Mouse (Mus musculus): Measurements from ENCODE around the gene Fam83f.
"Not testable (repeated sequence)": the region's sequence is repeated elsewhere in the genome, so short reads cannot be mapped to it uniquely, and the experiment has no call there.

Gene Fam83f

DNA sequence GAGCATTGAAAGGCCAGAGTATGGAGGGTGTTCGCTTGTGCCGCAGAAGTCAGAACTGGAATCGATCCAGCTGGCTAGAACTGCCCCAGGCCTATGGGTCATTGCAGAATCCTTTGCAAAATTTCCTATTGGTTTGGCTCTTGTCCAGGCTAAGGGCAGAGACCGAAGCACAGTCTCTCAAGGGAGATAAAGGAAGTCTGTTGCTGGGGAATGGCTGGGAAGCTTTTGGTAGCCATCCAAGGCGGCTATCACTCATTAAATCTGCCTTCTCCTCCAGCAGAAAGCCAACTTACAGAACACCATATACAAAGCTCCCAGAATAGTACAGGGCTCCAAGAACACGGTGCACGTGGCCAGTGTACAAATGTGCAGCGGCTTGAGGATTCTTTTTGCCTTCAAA lies 35.4 kb downstream of the Fam83f start:
- DNase-seq: peak; percentile 48

DNA sequence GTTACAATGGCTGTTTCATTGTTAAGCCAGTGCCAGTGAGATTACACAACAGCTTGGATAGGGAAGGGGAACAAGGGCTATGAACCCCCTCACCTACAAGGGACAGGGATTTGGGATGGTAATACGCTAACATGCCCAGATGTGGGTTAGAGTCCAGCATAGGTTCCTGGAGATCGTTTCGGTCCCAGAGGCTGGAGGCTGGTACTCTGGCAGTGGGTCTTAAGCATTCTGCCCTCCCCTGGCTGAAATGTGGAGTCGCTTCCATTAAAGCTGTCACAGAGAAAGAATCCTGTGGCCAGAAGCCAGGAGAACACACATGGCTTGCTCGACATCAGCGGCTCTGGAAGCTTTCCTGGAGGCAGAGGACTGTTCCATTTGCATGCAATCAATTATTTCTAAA lies 37.9 kb downstream of the Fam83f start:
- DNase-seq: peak; percentile 59

DNA sequence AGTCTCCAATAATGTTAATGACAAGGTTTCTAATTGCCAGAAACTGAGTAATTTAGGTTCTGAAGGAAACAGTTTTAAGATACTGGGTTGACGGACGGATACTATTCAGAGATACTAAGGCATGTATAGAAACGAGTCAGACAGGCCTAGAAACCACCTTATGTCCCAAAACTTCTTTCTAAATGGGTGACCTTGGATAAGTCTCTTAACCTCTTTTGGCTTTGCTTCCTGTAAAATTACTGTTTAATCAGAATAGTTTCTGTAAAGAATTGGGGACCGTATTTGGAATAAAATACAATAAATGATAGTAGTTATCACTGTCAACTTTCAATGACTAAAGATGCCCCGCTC lies 38.6 kb downstream of the Fam83f start:
- DNase-seq: no peak

DNA sequence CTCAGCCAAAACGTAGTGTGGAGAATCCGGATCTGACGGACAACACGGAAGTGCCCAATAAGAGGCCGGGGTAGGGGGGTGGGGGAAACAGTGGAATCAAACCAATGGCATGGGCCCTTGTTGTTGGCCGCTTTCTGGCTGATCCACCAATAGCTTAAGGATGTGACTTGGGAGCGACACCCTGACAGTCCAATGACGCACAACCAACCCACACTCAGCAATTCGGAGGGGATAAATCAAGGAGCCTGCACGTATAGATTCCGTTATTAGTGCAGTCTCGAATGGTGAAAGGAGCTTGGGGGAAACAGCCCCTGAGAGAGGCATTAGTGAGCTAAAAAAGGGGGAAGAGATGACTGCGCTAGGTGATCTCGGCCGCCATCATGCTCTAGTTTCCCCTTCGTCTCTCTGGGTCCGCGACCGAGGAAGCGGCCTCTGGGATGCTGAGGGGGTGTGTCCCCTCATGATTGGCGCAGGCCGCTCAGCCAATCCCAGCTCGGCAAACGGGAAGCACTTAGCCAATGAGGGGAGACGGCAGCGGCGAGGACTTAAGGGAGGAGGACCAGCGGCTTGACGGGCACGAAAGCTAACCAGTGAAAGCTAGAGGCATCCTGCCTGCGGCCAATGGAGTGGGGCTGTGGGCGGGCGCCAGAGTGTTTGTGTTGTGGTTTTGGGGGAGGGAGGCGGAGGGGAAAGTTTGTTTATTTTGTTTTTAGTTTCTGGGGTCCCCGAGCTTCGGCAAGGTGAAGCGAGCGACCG lies 39.1 kb downstream of the Fam83f start, which contains the start of gene Tnrc6b:
Gene Tnrc6b (plus strand): TSS at position 706 of the 756 bp plus-strand sequence.
- DNase-seq: peak; percentile 98

DNA sequence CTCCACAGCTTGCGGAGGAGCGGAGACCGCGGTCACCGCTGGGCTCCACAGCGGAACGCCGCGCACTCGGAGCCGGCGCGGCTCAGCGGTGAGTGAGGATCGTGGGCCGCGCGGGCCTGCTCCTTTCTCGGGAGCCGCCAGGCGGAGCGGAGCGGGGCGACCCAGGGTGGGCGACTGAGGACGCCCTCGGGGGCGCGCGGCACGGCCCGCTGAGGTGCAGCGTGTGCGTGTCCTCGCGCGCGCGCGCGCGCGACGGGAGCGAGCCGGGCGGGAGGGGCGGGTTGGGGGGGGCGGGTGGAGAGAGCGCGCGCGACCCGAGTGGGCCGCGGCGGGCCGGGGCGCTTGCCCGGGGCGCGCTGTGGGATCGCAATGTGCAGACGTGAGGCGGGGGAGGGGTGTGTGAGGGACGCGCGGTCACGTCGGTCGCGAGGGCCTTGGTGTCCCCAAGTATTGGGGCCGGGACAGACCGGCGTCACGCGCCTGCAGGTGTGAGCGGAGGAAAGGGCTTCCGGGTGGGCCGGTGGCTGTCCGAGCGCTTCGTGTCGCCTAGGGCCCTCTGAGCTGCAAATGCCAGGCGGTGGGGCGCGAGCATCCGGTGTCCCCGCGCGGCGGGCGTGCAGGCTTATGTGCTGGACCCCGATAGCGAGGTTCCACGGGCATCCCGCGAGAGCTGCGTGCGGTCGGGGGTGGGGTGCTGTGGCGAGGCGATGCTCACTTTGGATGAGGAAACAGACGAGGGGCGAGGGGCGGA lies 39.9 kb downstream of the Fam83f start:
- peak; percentile 68 for DNase-seq

DNA sequence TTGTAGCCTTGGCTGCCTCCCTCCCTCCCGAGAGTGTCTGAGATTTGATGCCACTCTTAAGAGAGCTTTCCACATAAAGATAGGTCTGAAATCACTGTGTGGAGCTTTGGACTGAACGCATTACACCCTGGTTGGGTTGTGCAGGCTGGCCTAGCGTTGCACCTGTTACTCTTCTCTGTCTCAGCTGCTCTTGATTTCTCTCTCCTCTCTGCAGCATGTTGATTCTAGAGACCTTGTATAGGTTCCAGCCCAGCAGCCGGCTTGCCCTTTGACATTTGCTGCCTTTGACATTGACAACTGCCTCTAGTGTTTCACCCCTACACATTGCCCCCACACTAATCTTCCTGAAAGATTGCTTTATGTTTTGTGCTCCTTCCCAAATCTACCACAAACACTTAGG lies 42.7 kb downstream of the Fam83f start:
- no peak for DNase-seq

DNA sequence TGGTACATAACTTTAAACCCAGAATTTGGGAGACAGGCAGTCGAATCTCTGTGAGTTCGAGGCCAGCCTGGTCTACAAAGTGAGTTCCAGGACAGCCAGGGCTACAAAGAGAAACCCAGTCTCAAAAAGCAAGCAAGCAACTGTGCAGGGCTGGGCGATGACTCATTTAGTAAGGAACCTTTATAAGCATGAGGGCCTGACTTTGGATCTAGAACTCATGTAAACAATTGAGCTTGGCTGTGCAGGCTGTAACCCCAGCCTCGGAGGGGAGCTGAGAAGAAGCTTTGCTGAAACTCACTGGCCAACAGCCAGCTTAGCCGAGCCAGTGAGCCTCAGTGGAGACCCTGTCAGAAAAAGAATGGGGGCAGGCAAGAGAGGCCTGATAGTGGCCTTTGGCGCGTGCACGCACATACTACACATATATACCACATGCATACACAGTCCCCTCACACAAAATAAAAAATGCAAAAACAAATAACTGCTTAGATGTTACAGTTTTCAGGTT lies 45.0 kb downstream of the Fam83f start:
- no peak for DNase-seq

DNA sequence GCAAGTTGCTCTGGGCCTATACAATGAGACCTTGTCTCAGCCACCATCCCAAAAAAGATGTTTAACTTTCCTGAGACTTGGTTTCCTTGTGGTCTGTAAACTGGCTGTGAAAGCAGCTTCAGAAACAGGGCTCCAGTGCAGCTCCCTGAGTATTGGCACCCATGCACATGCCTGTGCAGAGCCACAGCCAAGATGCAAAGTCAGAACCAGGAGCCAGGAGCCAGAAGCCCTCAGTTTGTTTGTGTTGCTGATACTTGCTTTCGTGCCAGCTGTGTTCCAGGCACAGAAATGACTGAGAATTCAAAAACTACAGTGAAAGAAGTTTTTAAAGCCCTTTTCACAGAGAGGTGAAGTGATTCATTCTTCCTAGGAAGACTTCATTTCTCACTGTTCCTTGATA lies 45.8 kb downstream of the Fam83f start:
- DNase-seq: no peak

DNA sequence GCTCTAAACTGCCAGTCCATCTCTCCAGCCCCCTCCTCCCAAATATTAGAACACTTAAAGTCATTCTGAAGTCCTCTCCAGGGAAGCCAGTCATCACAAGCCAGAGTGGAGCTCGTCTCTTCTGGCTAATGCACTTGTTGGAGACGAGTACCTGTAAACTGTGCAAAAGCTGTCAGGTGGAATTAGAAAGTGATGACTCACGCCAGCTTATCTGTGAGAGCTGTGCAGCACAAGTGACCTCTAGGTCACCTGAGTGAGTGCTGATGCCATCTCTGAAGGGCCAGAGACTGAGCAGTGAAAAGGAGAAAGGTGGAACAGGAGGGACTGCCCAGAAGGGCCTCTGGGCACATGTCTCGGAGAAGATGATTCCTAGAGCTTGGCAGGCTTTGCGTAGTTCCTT lies 48.6 kb downstream of the Fam83f start:
- DNase-seq: no peak

DNA sequence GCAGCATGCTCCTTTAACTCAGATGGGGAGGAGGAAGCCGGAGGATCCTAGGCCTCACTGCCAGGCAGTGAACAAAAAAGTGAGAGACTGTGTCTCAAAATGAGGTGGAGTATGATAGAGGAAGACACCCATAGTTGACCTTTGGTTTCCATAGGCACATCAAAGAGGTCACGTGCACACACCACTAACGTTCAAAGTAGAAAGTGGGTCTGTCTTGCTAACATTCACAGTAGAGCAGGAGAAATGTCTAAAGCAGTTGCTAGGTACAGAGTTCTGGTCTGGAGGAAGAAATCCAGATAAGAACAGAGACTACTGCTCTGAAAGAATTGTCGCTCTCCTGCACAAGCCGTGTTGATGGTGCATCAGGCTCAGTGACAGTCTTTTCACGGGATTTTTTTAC lies 50.2 kb downstream of the Fam83f start:
- no peak for DNase-seq

DNA sequence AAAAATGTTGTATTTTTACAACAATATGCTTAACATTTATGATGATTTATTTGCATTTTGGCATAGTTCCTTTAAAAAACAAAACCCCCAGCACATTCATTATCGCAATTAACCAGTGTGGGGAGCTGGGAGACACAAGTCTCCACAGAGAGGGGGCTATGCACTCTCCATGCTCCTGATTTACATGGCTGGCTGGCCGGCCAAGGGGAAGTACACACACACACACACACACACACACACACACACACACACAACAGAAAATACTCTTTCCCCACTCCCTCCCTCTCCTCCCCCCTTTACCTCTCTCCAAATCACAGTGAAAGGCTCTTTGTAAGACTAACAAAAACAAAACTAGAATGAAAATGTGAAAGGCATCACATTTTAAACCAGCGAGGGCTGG lies 50.7 kb downstream of the Fam83f start:
- DNase-seq: no peak

DNA sequence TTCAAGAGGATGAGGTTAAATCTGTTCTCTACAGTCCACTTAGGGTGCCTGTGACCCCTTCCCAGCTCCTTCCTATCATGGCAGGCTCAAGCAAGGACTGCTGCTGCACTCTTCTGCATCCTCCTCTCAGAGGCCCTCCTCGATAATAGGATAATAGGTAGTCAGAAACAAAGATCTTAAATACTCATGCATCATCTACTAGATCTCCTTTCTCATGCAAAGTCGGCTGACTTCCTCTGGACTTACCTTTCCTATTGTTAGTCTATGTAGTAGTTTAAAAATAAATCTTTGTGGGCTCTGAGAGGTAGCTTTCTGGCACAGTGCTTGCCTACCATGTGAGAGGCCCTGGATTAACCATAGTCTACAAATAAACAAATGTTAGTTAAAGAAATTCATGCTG lies 57.8 kb downstream of the Fam83f start:
- no peak for DNase-seq

DNA sequence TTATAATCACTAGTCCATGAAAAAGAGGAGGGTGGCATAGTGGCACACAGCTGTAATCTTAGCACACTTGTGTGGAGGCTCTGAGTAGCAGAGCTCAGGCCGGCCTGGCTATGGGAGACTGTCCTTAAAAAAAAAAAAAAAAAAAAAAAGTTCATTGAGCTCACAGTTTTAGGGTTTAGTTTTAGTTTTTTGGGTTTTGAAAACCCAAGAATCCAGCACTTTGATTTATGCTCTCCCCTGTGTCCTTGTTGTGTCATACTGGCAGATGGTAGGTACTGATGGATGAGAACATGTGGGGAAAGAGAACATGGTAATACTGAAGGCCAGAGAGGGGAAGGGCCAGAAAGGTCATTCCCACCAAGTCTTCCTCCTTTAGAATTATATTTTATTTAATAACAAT lies 59.4 kb downstream of the Fam83f start:
- no peak for DNase-seq

DNA sequence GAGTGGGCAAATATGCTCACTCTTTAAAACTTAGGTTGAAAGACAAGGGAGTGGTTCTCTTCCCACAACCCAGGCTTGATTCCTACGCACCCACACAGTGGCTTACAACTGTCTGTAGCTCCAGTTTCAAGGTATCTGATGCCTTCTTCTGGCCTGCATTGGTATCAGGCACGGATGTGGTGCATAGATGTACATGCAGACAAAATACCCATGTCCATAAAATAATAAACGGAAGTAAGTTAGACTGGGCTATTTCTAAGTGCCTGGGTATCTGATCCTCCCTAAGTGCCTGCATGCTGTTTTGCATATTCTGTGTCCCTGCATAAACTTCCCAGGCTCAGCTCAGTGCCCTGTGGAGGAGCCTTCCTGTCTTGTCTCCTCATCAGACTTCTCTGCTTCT lies 59.9 kb downstream of the Fam83f start:
- DNase-seq: no peak

DNA sequence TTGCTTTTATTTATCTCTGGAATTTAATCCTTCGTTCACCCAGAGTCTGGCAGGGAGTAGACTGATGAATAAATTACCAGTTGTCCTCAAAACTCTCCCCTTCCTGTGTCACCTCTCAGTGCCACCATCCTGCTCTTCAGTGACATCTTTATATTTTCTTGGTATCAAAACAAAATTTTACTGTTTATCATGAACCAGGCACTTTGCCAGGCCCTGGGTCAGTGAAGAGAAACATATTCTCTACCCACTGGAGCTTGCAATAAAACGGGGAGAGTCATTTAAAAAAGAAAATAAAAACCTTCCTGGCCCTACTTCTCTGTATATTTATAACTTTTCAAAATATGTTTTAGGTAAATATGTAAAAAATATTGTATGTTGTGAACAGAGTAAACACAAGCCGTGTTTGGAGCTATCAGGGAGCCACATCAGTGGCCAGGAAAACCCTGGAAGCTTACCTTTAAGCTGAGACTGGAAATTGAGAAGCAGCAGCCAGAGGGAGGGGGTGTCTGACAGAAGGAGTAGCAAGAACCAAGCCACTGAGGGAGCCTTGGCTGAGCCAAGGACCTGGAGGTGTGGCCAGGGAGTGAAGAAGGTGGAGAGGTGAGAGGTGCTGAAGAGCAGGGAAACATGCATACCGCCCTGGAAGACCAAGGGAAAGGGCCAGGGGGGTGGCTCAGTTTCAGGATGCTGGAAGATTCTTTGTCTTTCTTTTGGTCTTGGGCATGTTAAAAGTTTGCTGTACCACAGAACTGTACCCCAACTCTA lies 60.8 kb downstream of the Fam83f start:
- DNase-seq: no peak

DNA sequence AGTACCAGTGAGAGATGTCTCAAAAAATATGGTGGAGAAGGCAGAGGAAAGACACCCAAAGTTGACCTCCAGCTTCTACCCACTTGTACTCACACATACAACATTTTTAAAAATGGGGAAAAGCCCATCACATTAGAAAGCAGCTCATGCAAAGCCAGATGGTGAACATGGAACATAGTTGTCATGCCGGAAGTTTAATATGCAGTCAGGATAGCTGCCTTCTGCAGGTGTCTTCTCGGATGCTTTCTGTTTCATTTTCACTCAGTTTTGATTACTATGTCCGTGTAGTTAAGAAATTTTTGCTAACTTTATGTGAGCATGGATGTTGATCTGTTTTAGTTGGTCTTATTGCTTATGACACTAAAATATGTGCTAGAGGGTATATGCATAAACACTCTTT lies 63.7 kb downstream of the Fam83f start:
- no peak for DNase-seq

DNA sequence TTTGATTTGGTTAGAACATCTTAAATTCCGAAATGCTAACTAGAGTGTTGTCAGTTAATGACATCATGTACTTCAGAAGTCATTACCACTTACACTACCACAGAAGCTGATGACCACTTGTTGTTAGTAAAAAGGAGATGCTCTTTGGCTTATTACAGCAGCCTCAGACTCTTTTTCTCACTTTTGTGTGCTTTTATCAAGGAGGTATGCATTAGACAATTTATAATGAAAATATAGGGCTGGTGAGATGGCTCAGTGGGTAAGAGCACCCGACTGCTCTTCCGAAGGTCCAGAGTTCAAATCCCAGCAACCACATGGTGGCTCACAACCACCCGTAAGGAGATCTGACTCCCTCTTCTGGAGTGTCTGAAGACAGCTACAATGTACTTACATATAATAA lies 64.1 kb downstream of the Fam83f start:
- DNase-seq: not testable (repeated sequence)

DNA sequence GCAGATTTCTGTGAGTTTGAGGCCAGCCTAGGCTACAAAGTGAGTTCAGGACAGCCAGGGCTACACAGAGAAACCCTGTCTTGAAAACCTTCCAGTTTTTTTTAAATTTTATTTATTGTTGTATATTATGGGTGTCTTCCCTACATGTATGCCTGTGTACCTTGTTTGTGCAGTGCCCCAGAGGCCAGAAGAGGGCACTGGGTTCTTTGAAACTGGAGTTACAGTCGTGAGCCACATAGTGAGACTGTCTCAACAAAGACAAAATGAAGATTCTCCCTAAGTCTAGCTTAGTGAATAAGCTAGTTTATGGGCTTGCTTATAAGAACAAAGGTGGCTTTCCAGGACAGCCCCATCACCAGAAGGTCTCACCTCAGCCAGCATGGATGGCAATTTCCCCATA lies 64.9 kb downstream of the Fam83f start:
- no peak for DNase-seq

DNA sequence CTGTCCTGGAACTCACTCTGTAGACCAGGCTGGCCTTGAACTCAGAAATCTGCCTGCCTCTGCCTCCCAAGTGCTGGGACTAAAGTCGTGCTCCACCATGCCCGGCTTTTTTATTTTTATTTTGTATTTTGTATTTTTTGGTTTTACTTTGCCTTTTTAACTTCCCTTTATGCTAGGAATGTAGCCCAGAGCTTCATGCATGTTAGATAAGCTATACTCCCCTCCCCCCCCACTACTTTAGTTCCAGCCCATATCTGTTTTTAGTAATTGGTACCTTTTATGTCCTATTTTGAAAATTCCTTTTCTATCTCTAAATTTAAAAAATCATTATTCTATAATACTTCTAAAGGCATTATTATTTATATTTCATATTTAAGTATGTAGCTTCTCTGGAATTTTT lies 66.6 kb downstream of the Fam83f start:
- DNase-seq: no peak

DNA sequence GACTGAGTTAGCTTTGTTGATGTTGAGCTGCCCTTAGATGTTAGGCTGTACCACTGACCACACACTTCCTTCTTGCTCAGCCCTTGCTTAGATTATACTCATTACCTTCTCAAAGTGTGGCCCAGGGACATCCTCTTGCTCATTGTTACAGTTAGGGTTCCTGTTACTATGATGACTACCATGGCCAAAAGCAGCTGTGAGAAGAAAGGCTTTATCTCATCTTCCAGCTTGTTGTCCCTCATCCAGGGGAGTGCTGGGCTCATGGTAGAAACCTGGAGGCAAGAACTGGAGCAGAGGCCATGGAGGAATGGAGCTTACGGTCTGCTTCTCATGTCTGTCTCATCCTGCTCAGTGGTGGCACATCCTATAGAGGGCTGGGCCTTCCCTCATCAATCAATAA lies 68.3 kb downstream of the Fam83f start:
- no peak for DNase-seq

DNA sequence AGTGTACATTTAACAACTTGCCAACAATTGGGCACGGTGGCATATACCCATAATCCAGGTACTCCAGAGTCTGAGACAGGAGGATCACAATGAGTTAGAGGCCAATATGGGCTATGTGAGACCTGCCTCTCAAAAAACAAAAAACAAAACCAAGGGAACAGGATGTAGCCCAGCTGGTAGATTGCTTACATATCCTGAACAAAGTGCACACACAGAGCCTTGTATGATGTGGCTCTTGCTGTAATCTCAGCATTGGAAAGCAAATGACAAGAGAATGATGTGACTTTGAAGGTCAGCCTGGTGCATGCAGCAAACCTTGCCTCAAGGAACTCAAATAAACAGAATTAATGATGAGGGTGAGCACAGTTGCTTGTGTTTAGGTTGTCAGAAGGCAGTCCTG lies 70.2 kb downstream of the Fam83f start:
- DNase-seq: no peak

DNA sequence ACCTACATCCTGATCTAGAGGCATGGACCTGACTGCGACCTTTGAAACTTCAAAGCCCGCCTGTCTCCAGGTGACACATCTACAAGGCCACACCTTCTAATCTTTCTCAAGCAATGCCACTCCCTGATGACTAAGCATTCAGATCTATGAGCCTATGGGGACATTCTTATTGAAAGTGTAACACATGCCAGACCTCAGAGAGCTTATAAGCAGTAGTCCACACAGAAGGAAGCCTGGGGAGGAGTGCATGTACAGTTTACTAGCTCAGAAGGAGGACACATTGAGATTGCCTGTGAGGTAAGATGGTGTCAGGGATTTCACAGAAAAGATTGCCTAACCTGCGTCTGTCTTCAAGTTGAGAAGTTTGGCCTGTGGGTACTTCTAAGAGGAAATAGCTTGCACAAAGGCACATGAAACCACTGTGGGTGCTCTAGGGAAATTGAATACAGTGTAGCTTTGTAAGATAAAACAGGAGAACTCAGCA lies 71.4 kb downstream of the Fam83f start:
- DNase-seq: no peak

DNA sequence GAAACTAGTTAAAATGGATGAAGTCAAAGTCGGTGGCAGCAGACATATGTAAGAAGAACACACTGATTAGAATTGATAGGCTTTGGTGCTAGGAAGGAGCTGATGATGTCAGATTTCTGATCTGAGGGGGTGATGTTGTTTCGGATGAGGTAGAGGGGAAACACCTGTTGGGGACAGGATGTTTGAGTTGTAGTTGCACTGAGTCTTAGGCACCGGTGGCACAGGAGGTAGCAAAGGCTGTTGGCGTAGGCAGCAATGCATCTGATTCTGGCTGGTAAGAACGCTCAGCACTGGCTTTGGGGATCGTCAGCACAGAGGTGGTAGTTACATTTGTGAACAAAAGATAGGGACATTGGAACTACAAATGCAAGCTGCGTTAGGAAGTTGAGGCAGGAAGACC lies 72.0 kb downstream of the Fam83f start:
- no peak for DNase-seq
